Mouse (Mus musculus) cerebellum, adult 9-10 months (tissue): ENCODE results near the gene Camkmt.

Source experiments
- DNase-seq: peaks from one replicate; pipeline ENCODE4 v3.0.0; 2022

Camkmt gene

GRCm38 (mm10) chr17:85507089-85507460, 416.7 kb downstream of the Camkmt start:
- no peak for DNase-seq
